Mouse (Mus musculus) myocyte (in vitro differentiated cells): Measurements from ENCODE around the gene Myo15b.

Source experiments
- CEBPB ChIP-seq: IDR thresholded peaks from 2 replicates; pipeline ENCODE4 v1.6.1; 2011; ENCODE audit warnings: mild to moderate bottlenecking, moderate library complexity; ENCODE audit not compliant: poor library complexity, insufficient read depth, severe bottlenecking
- E2F4 ChIP-seq: IDR thresholded peaks from one replicate; pipeline ENCODE4 v1.6.1; 2011; ENCODE audit warnings: mild to moderate bottlenecking, control low read depth, moderate library complexity; ENCODE audit not compliant: insufficient read depth
- MAX ChIP-seq: IDR thresholded peaks from one replicate; pipeline ENCODE4 v1.6.1; 2011; ENCODE audit warnings: low read depth, mild to moderate bottlenecking, control low read depth
- MYOD1 ChIP-seq, 3 experiments: IDR thresholded peaks; one replicate each; pipeline ENCODE4 v1.6.1; 2011; ENCODE audit warnings: control low read depth in 2 of 3, low read depth in 2 of 3, mild to moderate bottlenecking in 2 of 3, moderate library complexity in 1 of 3; ENCODE audit not compliant: insufficient read length in 2 of 3, control insufficient read depth in 1 of 3
- MYOG ChIP-seq, 3 experiments: IDR thresholded peaks; one replicate each; pipeline ENCODE4 v1.6.1; 2011; ENCODE audit warnings: control low read depth in 2 of 3, low read depth in 2 of 3, mild to moderate bottlenecking in 2 of 3; ENCODE audit not compliant: insufficient read length in 2 of 3, control insufficient read depth in 1 of 3, insufficient read depth in 1 of 3
- POLR2A ChIP-seq: IDR thresholded peaks from one replicate; pipeline ENCODE4 v1.6.1; 2011; ENCODE audit warnings: low read depth, mild to moderate bottlenecking, control low read depth, moderate library complexity; ENCODE audit not compliant: insufficient read length
- POLR2AphosphoS2 ChIP-seq: IDR thresholded peaks from one replicate; pipeline ENCODE4 v1.6.1; 2011; ENCODE audit warnings: low read depth, control low read depth; ENCODE audit not compliant: insufficient read length
- TCF12 ChIP-seq: IDR thresholded peaks from one replicate; pipeline ENCODE4 v1.6.1; 2011; ENCODE audit warnings: mild to moderate bottlenecking, control low read depth; ENCODE audit not compliant: poor library complexity, insufficient read depth, severe bottlenecking
- USF1 ChIP-seq: IDR thresholded peaks from one replicate; pipeline ENCODE4 v1.6.1; 2011; ENCODE audit warnings: low read depth, mild to moderate bottlenecking, control low read depth, moderate library complexity

- TF ChIP-seq POLR2A (no peak), POLR2AphosphoS2 (no peak), USF1 (no peak), MYOG (IDR thresholded peaks at IDR 0.05; ENCODE audit: control insufficient read depth in 1 of 3, insufficient read depth in 1 of 3, insufficient read length in 2 of 3, low read depth in 2 of 3) (no peak), E2F4 (no peak), MYOD1 (IDR thresholded peaks at IDR 0.05; ENCODE audit: control insufficient read depth in 1 of 3, insufficient read length in 2 of 3, low read depth in 2 of 3) (no peak), MAX (no peak), CEBPB (no peak), TCF12 (no peak)
Measured at GRCm38 (mm10) chr11:115929031-115929430, 70.8 kb downstream of the Myo15b start.
